Mouse (Mus musculus) neutrophil, adult 65 days (primary cell): ENCODE data around the gene Mustn1. TPM values are rescaled to one million over a fixed set of nuclear protein-coding genes. Genes with fewer than 3 reads are reported as not detected.

Experiments
- total RNA-seq: library from RNA; stranded (reverse); gene quantifications from 2 replicates; pipeline ENCODE4 v1.2.4, GENCODE M21; 2023

Mustn1 gene
- 0.75 and 0.76 TPM in 2 replicates for total RNA-seq

DNA sequence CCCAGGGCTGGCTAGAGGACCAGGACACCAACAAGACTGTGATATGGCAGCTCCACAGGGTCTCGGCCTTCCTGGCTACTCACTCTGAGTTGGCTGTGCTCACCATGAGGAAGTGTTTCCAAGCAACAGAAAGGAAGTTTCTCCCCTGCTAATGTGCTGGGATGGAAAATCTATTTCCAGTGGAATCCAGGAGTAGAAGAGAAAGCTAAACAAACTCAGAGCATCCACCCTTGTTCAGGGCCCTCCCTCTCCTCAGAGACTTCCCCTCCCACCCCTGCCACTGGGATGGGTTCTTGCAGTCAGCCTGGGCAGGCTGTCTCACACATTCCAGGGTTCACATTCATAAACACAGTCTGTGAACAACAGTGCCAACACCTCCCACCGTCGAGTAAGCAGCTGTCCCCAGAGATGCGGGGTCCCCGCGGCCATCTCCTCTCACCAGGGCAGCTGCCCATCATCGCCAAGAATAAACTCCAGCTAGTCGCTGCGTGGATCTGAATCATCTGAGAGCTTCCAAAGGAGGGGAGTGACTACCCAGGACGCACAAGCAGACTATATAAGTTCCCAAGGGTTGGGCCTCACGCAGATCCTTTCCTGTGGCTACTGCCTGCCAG is at the start of gene Mustn1:
Mustn1 (plus strand) TSS at position 243 of the 614 bp plus-strand sequence.

DNA sequence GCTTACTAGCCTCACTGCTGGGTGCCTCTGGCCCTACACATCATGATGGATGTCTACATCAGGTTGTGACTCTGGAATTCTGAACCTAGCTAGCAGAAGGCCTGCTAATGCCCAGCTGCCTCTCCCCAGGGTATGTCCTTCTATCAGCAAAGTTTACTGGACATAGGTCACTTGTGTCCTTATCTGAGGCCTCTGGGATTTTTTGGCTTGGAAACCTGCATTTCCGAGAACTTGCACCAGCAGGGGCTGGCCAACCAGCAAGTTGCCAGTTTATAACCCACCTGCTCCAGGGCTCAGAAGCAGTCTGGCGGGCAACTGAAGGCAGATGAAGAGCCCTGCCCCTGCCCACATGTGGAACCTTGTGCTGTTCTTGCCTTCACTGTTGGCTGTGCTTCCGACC is 7.2 kb downstream of the Mustn1 start, which contains the start of gene Itih4:
Itih4 (plus strand) TSS at position 273 of the 400 bp plus-strand sequence.

GRCm38 (mm10) chr14:30923375-30924105 is 44.5 kb downstream of the Mustn1 start, which contains the start of gene Itih3:
Itih3 (minus strand) TSS chr14:30923760.

Other genes with a start within 250 kb of the Mustn1 start
- 5.4 and 6.4 TPM in 2 replicates for gene Rft1, start 224.8 kb upstream of the Mustn1 start, total RNA-seq
- gene Sfmbt1, start 164.4 kb upstream of the Mustn1 start, total RNA-seq, result 11.6 and 15.1 TPM in 2 replicates
- 8.3 and 14.1 TPM in 2 replicates for gene Tmem110, start 53.6 kb upstream of the Mustn1 start, total RNA-seq
- 0.20 TPM in 1 of 2 replicates, not detected in the other for gene Itih4, start 7.3 kb downstream of the Mustn1 start, total RNA-seq
- gene Itih3, start 44.6 kb downstream of the Mustn1 start, total RNA-seq, result not detected in 2 replicates
- gene Itih1, start 64.1 kb downstream of the Mustn1 start, total RNA-seq, result not detected in 2 replicates
- 3.1 and 3.5 TPM in 2 replicates for gene Nek4, start 72.2 kb downstream of the Mustn1 start, total RNA-seq
- gene Glt8d1, start 122.2 kb downstream of the Mustn1 start, total RNA-seq, result 8.4 and 12.4 TPM in 2 replicates
- gene Spcs1, start 122.5 kb downstream of the Mustn1 start, total RNA-seq, result 59.1 and 72.8 TPM in 2 replicates
- gene Pbrm1, start 139.9 kb downstream of the Mustn1 start, total RNA-seq, result 42.1 and 50.9 TPM in 2 replicates
- 49.8 and 60.7 TPM in 2 replicates for gene Gnl3, start 140.0 kb downstream of the Mustn1 start, total RNA-seq
- gene Smim4, start 249.8 kb downstream of the Mustn1 start, total RNA-seq, result 42.6 and 43.8 TPM in 2 replicates